Comparison of ENCODE assay signal across 8 mouse cellular contexts in genomic region chr1:132157016-132157781, GRCm38 (mm10). TPM values are rescaled to one million over a fixed set of nuclear protein-coding genes. Genes with fewer than 3 reads are reported as not detected.
DNase-seq lines count a peak whose midpoint lies in the region; ATAC-seq and TF ChIP-seq lines count a peak whose summit lies in the region.

No protein-coding gene starts in this region.

- no peak overlapping the region for H3K9ac ChIP-seq in lung, embryonic 14.5 days

- no peaks in the 10 kb centered on the region for H3K36me3 ChIP-seq in forebrain, embryonic 10.5 days (replicated peaks)
- no peaks in the 10 kb centered on the region for H3K36me3 ChIP-seq in lung, embryonic 14.5 days (ENCODE audit: insufficient read depth)
- H3K36me3 ChIP-seq in thymus, adult 2 months (ENCODE audit: control insufficient read depth, insufficient read depth, low read length) = no peaks in the 10 kb centered on the region

- peaks cover 60% of the 10 kb centered on the region for H3K4me1 ChIP-seq in forebrain, embryonic 10.5 days
- 0 out of 2 replicates have a peak, but pooled peaks cover 2% of the 10 kb centered on the region for H3K4me1 ChIP-seq in lung, embryonic 14.5 days (ENCODE audit: insufficient read depth)
- no peaks in the 10 kb centered on the region for H3K4me1 ChIP-seq in thymus, adult 2 months (replicated peaks; ENCODE audit: control insufficient read depth, insufficient read depth, low read length)

- TF ChIP-seq CTCF in lung, embryonic 14.5 days (IDR thresholded peaks at IDR 0.05; ENCODE audit: low read depth) = peak; percentile 100
- TF ChIP-seq CTCF in thymus, adult 2 months (IDR thresholded peaks at IDR 0.05; ENCODE audit: borderline replicate concordance, control insufficient read depth, extremely low read depth, insufficient read depth, low read length, poor library complexity) = peak; percentile 95

- 26% methylated on average over 14 of the region's 14 CpGs for WGBS in forebrain, embryonic 10.5 days
- 17% methylated on average over 14 of the region's 14 CpGs for WGBS in lung, embryonic 14.5 days
- 33% methylated on average over 14 of the region's 14 CpGs for WGBS in thymus, adult 2 months

- ATAC-seq in lung, embryonic 14.5 days (ENCODE audit: insufficient read depth) = peak; percentile 64

- H3K27ac ChIP-seq in forebrain, embryonic 10.5 days = 0 out of 2 replicates have a peak overlapping the region, but pooled peaks have one; percentile 51
- no peak overlapping the region for H3K27ac ChIP-seq in lung, embryonic 14.5 days (ENCODE audit: low read depth)
- no peak overlapping the region for H3K27ac ChIP-seq in thymus, adult 2 months (ENCODE audit: control insufficient read depth, insufficient read depth, low read length)

- peaks cover 58% of the 10 kb centered on the region for H3K27me3 ChIP-seq in forebrain, embryonic 10.5 days (ENCODE audit: poor library complexity, severe bottlenecking)
- H3K27me3 ChIP-seq in lung, embryonic 14.5 days (ENCODE audit: insufficient read depth, low read length) = 0 out of 2 replicates have a peak, but pooled peaks cover 6% of the 10 kb centered on the region
- no peaks in the 10 kb centered on the region for H3K27me3 ChIP-seq in thymus, adult 2 months (ENCODE audit: control insufficient read depth, insufficient read depth, low read length)

- H3K4me2 ChIP-seq in lung, embryonic 14.5 days = peak overlapping the region; percentile 32; the same call in 1 of the 2 replicates

- no peak for TF ChIP-seq POLR2A in thymus, adult 2 months (IDR thresholded peaks at IDR 0.05; ENCODE audit: control insufficient read depth, extremely low read depth, insufficient read depth, low read length, poor library complexity)

- H3K4me3 ChIP-seq in forebrain, embryonic 10.5 days = peak overlapping the region; percentile 30; the same call in 1 of the 2 replicates
- H3K4me3 ChIP-seq in lung, embryonic 14.5 days (ENCODE audit: low read depth, low read length) = no peak overlapping the region
- H3K4me3 ChIP-seq in thymus, adult 2 months (ENCODE audit: control insufficient read depth, insufficient read depth, low read length) = no peak overlapping the region

- intact Hi-C loops in heart, postnatal 10 days (cut with DNase I) = loop anchor here (1.0 to 5.0 kb wide), 3 partner anchors 80 to 160 kb away; no protein-coding TSS in a partner anchor

- no peaks in the 10 kb centered on the region for H3K9me3 ChIP-seq in forebrain, embryonic 10.5 days
- H3K9me3 ChIP-seq in lung, embryonic 14.5 days (ENCODE audit: low read depth, low read length) = no peaks in the 10 kb centered on the region

- peak; percentile 57 to 69 for DNase-seq in CD8-positive naive resting alpha-beta T cell, adult 2 months (ENCODE audit: low read depth in 2 of 2, low spot score in 2 of 2)
- DNase-seq in c-Kit-negative CD71-positive TER-119-positive erythroid progenitor cells, embryonic 14.5 days (ENCODE audit: low read depth, low spot score) = peak; percentile 40
- peak; percentile 88 for DNase-seq in forebrain, embryonic 10.5 days (ENCODE audit: extremely low spot score, low spot score)
- DNase-seq in heart, postnatal 10 days = peak; percentile 89 to 94
- DNase-seq in kidney, postnatal 4 days = peak; percentile 95 to 96
- peak; percentile 93 for DNase-seq in lung, embryonic 14.5 days
- peak; percentile 53 for DNase-seq in ovary, adult 18-20 months (ENCODE audit: low spot score)
- DNase-seq in thymus, adult 2 months = peak; percentile 79

RNA-seq across cellular contexts. Expression of gene Cdk18, which starts 17.7 kb away (rescaled TPM):
- polyA plus RNA-seq in forebrain, embryonic 10.5 days (2016; fragmentation: Nextera tagmentation; extraction: Ambion mirVana) = 1.4 and 1.5 TPM in 2 replicates
- 10 to 100 TPM in 1 of 2 experiments, 1 to 10 TPM in 1; 7.6 to 10.4 TPM for total RNA-seq in heart, postnatal 10 days (2021)
- polyA plus RNA-seq in lung, embryonic 14.5 days (2014; fragmentation: Nextera tagmentation; extraction: Ambion mirVana) = 7.3 and 8.0 TPM in 2 replicates
- 7.6 and 8.6 TPM in 2 replicates for polyA plus RNA-seq in thymus, adult 2 months (2012; rRNA removed)

RNA-seq across cellular contexts. Expression of gene Lemd1, which starts 34.0 kb away (rescaled TPM):
- 4.1 and 4.2 TPM in 2 replicates for polyA plus RNA-seq in forebrain, embryonic 10.5 days (2016; fragmentation: Nextera tagmentation; extraction: Ambion mirVana)
- not detected for total RNA-seq in heart, postnatal 10 days (2021)
- 1.9 and 3.1 TPM in 2 replicates for polyA plus RNA-seq in lung, embryonic 14.5 days (2014; fragmentation: Nextera tagmentation; extraction: Ambion mirVana)
- not detected in 2 replicates for polyA plus RNA-seq in thymus, adult 2 months (2012; rRNA removed)

RNA-seq across cellular contexts. Expression of gene AC124108.1, which starts 34.1 kb away (rescaled TPM):
- 1.8 and 3.3 TPM in 2 replicates for polyA plus RNA-seq in forebrain, embryonic 10.5 days (2016; fragmentation: Nextera tagmentation; extraction: Ambion mirVana)
- total RNA-seq in heart, postnatal 10 days (2021) = not detected
- polyA plus RNA-seq in lung, embryonic 14.5 days (2014; fragmentation: Nextera tagmentation; extraction: Ambion mirVana) = 0.78 and 1.0 TPM in 2 replicates
- 0.03 TPM in 1 of 2 replicates, not detected in the other for polyA plus RNA-seq in thymus, adult 2 months (2012; rRNA removed)

Comparison
In these comparisons a context has a peak if more than half of its experiments do, and no peak if none do; other contexts are left out.
1. DNase-seq: peak in every context shown above with its lines; median percentile 96 in kidney, postnatal 4 days; 93 in lung, embryonic 14.5 days; 92 in heart, postnatal 10 days; 88 in forebrain, embryonic 10.5 days; 79 in thymus, adult 2 months; 63 in CD8-positive naive resting alpha-beta T cell, adult 2 months; 53 in ovary, adult 18-20 months; 40 in c-Kit-negative CD71-positive TER-119-positive erythroid progenitor cells, embryonic 14.5 days.